Mouse (Mus musculus) urinary bladder, postnatal 25 days (tissue): ENCODE data around the gene Zfp626.
"Not testable (repeated sequence)": the region's sequence is repeated elsewhere in the genome, so short reads cannot be mapped to it uniquely, and the experiment has no call there.

Source experiments
- DNase-seq: peaks from one replicate; pipeline ENCODE4 v3.0.0; 2022; ENCODE audit warnings: low spot score

Zfp626 gene

GRCm38 (mm10) chr7:27806896-27807295, at the start of gene Zfp626:
TSS of gene Zfp626 (plus strand) at chr7:27807196.
- DNase-seq = not testable (repeated sequence)

- DNase-seq = no peak
These were observed 41.7 kb upstream of the Zfp626 start for GRCm38 (mm10) chr7:27765176-27765886.

GRCm38 (mm10) chr7:27789306-27789705, 17.7 kb upstream of the Zfp626 start:
- no peak for DNase-seq

- not testable (repeated sequence) for DNase-seq
These were observed 13.1 kb upstream of the Zfp626 start for GRCm38 (mm10) chr7:27793865-27794264.

- DNase-seq = no peak
These were observed 12.4 kb upstream of the Zfp626 start for GRCm38 (mm10) chr7:27794566-27794965.

GRCm38 (mm10) chr7:27797906-27798811, 8.8 kb upstream of the Zfp626 start:
- no peak for DNase-seq

- DNase-seq = no peak
These were observed 5.9 kb upstream of the Zfp626 start for GRCm38 (mm10) chr7:27801137-27801536.

- no peak for DNase-seq
These were observed 4.0 kb upstream of the Zfp626 start for GRCm38 (mm10) chr7:27802986-27803385.

GRCm38 (mm10) chr7:27804297-27805030, 2.5 kb upstream of the Zfp626 start:
- DNase-seq = peak; percentile 79

GRCm38 (mm10) chr7:27807305-27807704, 309 bp downstream of the Zfp626 start:
- not testable (repeated sequence) for DNase-seq

GRCm38 (mm10) chr7:27818526-27819110, 11.6 kb downstream of the Zfp626 start:
- no peak for DNase-seq

- no peak for DNase-seq
These were observed 15.6 kb downstream of the Zfp626 start for GRCm38 (mm10) chr7:27822611-27823010.

GRCm38 (mm10) chr7:27834131-27834530, 27.1 kb downstream of the Zfp626 start:
- DNase-seq = no peak

GRCm38 (mm10) chr7:27837896-27838295, 30.9 kb downstream of the Zfp626 start:
- DNase-seq = no peak

GRCm38 (mm10) chr7:27838323-27839249, 31.6 kb downstream of the Zfp626 start, which contains the start of gene Zfp59:
TSS of gene Zfp59 (plus strand) at chr7:27838607.
- peak; percentile 71 for DNase-seq

- DNase-seq = no peak
These were observed 32.6 kb downstream of the Zfp626 start for GRCm38 (mm10) chr7:27839596-27839995.

- DNase-seq = no peak
These were observed 33.1 kb downstream of the Zfp626 start for GRCm38 (mm10) chr7:27840104-27840503.

GRCm38 (mm10) chr7:27857227-27857626, 50.2 kb downstream of the Zfp626 start, which contains the start of gene Zfp607a:
TSS of gene Zfp607a (plus strand) at chr7:27857527.
- no peak for DNase-seq

GRCm38 (mm10) chr7:27859301-27860251, 52.6 kb downstream of the Zfp626 start:
- DNase-seq = no peak
